Mouse (Mus musculus) left cerebral cortex, adult 8-10 months (tissue): Measurements from ENCODE around the gene Ifnb1. TPM values are rescaled to one million over a fixed set of nuclear protein-coding genes. Genes with fewer than 3 reads are reported as not detected.
"Not testable (repeated sequence)": the region's sequence is repeated elsewhere in the genome, so short reads cannot be mapped to it uniquely, and the experiment has no call there.

ENCODE experiments used
- DNase-seq, 2 experiments: peaks; one replicate each; pipeline ENCODE4 v3.0.0; 2022; ENCODE audit warnings: low spot score in 2 of 2
- total RNA-seq, 4 experiments: library from RNA; stranded (reverse); gene quantifications; 2 replicates each; pipeline ENCODE4 v1.2.4; 2022

Gene Ifnb1
- total RNA-seq = not detected

DNA sequence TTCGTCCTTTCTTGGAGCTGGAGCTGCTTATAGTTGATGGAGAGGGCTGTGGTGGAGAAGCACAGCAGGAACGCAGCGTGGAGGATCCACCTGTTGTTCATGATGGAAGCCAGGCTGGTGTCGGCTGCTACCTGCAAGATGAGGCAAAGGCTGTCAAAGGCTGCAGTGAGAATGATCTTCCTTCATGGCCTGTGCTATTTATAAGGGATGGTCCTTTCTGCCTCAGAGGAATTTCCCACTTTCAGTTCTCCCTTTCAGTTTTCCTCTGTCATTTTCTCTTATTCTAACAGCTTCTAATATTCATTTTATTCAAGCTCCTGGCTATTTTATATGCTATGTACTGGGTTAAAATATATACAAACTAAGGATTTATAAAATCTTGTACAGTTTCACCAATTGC is at the start of gene Ifnb1:
Ifnb1 (minus strand) TSS at position 101 of the 400 bp plus-strand sequence.
- DNase-seq = no peak

DNA sequence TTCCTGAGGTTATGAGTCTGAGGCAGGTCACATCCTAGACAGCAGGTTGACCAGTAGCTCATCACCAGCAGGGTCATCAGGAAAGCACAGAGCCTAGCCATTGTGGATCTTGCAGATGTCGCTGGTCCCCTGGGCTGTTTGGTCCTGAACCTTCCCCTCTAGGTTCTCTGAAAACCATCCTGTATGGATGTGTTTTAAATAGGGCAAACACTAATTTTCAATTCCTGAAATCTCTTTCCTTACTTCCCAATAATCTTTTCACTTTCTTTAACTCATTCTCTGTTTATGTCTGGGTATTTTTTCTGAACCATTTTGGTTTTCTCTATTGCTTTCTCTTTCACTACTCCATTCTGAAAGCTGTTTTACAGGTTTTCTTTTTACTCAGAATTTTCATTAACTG is 49.1 kb upstream of the Ifnb1 start, which contains the start of gene Ifna14:
Ifna14 (minus strand) TSS at position 101 of the 400 bp plus-strand sequence.
- no peak for DNase-seq

DNA sequence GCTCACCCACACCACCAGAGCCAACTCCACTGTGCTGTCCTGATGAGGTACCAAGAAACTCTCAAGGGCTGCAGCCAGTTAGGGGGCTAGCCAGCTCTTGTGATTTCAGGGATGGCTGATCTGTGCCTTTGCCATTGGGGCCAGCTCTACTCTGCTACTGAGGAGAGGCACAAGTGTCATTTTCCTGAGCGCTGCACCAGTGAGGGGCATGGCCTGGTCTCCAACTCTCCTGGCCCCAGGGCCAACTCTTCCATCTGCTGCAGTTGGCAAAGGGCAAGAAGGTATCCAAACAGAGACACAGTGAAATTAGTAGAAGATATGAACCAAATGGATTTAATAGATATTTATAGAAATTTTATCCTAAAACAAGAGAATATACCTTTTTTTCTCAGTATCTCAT is 39.2 kb upstream of the Ifnb1 start:
- DNase-seq = no peak

DNA sequence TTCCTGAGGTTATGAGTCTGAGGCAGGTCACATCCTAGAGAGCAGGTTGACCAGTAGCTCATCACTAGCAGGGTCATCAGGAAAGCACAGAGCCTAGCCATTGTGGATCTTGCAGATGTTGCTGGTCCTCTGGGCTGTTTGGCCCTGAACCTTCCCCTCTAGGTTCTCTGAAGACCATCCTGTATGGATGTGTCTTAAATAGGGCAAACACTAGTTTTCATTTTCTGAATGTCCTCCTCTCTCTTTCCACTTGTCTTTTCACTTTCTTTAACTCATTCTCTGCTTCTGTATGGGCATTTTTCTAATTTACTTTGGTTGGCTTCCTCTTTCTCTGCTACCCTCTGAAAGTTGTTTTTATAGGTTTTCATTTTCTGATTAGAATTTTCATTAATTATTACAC is 35.6 kb upstream of the Ifnb1 start, which contains the start of gene Ifna15:
Ifna15 (minus strand) TSS at position 101 of the 400 bp plus-strand sequence.
- DNase-seq = not testable (repeated sequence)

DNA sequence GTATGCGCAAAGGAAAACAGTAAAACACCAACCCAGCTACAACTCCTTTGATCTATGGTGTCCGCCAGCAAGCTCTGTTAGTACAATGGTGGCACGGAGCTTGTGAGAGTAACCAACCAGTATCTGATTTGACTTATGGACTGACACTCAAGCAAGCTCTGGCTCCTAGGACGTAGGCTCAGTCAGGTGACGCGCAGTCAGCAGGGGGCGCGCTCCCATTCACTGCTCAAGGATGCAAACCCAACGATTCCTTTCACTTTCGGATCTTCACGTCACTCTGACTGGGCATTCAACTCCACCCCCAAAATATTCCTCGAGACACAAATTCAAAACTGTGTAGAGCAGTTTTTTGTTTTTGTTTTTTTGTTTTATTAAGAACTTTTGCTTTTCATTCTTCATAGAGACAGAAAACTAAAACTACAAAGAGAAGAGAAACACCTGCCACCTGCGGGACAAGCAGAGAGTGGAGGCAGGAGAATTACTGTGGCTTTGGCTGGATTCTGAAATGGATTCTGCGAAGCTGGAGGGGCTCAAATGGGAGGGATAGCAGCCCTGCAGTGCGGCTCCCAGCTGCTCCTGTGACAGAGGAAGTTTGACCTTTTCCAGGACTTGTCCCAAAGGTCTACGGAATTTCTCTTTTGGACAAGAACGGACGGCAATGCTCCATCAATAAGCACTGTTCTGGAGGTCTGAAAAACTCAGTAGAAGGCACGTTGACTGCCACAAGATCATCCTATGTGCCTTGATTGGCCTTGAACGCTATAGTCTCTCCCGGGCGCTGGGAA is 27.8 kb upstream of the Ifnb1 start:
- DNase-seq = peak; percentile 13 to 40

DNA sequence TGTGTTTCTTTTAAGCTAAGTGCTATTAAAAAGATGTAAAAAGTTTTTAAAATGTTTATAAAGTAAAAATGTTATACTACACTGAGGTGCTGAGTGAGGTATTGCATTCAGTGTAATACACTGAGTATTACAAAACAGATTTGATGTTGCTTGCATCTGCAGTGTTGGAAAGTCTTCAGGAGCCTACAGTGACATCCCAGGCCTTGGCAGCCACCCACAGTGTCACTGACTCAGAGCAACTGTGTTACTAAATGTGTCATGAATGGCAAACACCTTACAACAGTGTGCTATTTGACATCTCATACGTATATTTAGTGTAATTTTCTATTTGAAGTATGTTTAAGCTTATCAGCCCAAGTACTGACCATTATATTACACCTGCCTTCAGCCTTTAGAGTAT is 25.4 kb upstream of the Ifnb1 start:
- no peak for DNase-seq

DNA sequence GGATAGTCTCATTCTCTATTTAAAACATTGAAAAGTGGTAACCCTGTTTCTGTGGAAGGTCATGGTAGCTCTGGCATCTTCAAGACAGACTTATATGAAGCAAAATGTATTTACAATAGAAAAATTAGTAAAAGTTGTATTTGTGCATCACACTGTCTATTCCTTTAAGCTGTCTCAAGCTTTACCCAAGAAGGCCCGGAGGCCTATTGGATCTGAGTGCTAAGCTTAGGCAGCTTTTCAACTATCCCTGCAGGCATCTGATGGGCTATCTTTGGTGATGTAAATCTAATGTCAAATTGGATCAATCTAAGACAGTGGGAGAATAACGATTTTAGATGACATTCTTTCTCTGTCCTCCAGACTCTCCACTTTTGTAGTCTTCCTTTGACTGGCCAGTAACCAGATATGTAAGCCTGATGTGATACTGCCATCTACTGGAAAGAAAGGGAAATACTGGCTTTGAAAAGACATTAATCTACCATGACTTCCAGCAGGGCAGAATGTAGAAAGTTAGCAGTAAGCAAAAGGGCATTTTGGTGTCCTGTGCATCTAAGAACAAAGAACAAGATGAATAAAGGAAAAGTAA is 21.2 kb upstream of the Ifnb1 start:
- DNase-seq = no peak

DNA sequence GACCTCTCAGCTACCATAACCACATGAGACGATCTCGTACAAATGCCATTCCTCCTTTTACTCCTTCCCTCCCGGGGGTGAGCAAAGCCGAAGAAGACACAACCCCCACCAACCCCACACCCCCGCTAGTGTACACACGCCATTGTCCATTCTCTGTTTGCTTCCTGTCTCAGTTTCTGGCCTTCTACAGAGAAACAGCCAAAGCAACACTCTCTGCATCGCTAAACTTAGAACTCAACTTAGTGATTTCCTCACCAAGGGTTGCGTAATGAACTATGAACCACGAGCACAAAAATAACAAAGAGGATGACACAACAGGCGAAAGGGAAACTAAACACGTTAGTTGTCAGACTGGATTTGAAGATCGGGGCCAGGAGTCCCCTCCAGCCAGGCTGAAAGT is 14.8 kb upstream of the Ifnb1 start:
- no peak for DNase-seq

DNA sequence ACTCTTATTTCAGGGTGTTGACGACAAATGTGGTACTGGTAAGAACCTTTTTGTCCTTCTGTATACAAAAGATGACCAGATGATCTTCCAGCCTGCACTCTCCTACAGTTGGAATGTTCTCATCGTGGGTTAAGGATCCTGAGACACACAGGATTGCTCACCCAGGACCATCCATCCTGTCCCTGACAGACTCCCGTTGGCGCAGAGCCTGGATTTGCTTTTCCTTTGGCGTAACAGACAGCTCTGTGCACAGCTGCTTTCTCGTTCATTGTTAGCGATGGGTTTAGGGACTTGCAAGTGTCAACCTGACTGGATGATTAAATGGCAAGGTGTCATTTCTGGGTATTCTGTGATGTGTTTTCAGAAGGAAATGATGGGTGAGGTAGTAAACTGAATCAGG is 14.1 kb upstream of the Ifnb1 start:
- no peak for DNase-seq

DNA sequence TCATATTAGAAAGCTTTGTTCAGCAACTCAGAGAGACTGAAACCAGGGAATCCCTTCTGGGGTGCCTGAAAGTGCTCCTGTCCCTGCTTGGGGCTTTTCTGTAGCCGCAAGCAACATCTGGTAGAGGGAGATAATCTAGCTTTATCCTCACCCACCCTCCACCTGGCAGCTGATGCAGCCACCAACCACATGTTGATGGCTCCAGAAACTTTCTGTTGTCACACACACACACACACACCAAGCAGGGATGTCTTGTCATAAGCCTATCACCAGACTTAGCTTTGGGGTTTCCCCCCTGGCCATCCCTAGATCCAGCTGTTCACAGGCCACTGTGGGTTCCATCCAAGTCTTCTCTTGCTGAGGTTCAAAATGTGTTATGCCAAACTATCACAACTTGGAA is 13.2 kb upstream of the Ifnb1 start:
- no peak for DNase-seq

DNA sequence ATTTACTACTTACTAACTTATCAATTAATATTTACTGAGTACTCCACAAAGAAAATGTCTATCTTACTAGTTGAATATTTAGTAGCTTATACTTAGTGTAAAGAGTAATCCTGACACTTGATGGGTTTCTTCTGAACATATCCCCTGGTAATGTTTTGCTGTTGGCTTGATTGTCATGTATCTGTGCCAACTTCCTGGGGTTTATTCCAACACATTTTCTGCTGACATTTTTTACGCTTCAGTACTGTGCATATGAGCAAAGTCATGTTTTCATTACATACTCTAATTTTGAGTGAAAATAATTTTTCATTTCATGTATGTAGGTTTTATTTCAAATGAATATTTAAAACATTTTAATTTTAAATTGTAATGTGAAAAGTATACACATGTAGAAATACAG is 12.3 kb upstream of the Ifnb1 start:
- no peak for DNase-seq

DNA sequence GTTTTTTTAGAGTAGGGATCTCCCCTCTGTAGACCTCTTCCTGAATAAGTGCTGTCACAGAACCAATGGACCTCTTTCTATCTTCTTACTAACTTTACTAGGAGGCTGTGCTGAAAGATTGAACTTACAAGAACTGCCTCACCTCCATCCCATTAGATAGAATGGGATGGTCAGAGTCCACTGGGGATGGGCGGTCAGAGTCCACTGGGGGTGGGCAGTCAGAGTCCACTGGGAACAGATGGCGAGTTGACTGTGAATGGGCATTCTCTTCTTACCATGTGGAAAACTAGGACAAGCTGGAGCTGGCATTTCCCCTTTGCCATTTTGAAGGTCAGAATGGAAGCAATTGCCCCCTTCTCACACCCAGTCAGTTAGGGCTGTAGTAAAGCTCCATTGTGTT is 10.9 kb upstream of the Ifnb1 start:
- DNase-seq = no peak

DNA sequence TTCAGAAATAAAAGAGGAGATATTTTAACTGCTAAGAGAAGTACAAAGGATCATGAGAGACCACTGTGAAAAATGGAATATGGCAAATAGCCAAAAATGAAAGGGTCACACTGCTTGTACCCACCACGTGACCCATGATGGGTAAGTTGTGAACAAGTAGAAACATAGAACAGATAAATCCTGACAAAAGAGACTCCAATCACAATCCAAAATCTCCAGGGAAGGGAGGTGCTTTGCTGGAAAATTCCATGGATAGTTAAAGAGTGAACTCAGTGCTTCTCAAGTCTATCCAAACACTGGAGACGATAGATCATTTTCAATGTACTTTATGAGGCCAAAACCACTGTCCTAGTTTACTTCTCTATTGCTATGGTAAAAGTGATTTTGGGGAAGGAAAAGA is 8.3 kb upstream of the Ifnb1 start:
- DNase-seq = no peak

DNA sequence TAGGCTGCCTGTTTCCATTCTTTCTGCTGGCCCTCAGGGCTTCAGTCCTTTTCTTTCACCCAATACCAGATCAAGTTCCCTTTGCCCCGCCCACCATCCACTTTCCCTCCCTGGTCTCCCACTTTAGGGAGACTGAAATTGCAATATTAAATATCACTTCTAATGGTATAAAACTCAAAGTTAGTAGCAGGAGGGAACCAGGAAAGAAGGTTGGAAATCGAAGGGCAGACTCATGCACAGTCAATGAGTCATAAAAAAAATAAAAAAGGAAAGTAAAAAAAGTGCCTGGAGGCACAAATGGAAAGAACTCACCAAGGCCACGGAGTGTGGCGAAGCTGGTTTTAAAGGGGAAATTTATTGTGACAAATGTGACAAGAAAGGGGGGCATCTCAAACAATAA is 7.7 kb upstream of the Ifnb1 start:
- DNase-seq = no peak

DNA sequence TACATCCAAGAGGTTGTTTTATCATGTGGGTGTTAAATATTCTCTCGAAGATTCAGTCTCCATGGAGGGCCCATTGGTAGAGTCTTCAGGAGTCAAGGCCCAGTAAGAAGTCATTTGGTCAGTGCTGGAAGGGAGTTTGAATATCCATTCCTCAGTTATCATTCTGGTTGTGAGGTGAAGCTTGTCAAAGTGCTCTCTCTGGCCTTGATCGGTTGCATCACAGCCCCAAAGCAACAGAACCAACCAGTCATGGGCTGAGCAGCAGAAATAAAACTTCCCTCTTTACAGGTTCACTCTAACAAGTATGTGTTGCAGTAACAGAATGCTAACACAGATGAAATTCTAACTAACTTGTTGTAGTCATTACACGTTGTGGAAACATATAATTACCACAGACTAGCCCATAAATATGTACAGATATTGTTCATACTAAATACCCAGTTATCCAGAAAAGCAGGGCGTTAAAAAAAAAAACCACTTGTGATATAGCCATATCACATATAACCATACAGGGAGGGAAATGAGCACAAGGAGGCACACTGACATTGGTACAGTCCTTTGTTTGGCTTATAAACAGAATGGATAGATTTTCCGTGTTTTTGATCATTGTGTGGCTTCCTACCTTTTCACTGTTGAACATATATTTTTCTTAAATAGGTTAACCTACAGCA is 3.9 kb upstream of the Ifnb1 start:
- no peak for DNase-seq

DNA sequence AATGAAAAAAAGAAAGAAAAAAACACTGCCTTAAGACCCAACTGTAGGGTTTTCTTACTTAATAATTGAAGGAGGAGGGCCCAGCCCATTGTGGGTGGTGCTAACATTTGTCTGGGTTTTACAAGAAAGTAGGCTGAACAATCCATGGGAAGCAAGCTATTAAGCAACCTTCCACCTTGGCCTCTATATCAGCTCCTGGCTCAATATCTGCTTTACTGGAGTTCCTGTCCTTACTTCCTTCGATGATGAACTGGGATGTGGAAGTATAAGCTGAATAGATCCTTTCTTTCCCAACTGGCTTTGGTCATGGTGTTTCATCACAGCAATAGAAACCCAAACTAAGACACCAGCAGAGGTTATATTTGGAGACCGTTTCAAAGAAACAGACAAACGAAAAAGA is 2.8 kb upstream of the Ifnb1 start:
- no peak for DNase-seq

DNA sequence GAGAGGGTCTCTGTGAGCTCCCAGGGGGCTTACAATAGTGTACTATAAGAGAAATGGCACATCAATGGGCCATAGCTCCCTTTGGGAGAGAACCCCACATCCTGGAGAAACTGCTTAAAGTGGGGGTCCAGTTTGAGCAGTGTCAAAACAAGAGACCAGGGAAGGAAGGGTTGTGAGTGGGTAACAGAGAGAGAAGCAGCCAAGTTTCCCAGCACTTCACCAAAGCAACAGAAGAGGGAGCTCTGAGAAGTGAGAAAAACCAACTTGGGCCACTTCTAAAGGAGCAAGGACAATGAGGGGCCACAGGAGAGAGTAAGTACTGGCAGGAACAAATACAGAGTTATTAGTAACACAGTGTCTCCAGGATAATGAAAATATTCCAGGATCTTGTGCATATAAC is 667 bp upstream of the Ifnb1 start:
- DNase-seq = no peak

DNA sequence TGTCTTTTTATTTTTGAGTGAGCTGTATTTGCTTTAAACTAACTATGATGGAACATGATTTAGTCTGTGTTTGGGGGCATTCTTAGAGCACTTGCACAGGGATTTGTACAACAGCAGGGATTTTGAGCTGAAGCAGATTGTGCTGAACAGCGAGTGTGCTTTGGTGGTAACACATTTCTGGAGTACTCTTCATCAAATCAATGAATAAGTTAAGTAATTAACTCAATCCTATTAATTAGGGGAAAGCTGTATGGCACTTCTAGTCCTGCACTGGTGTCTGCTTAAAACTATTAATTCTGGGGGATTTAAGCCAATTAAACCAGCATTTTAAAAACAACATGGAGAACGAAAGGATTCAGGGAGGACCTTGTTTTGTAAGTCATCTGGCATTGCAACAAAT is 4.6 kb downstream of the Ifnb1 start:
- DNase-seq = no peak

DNA sequence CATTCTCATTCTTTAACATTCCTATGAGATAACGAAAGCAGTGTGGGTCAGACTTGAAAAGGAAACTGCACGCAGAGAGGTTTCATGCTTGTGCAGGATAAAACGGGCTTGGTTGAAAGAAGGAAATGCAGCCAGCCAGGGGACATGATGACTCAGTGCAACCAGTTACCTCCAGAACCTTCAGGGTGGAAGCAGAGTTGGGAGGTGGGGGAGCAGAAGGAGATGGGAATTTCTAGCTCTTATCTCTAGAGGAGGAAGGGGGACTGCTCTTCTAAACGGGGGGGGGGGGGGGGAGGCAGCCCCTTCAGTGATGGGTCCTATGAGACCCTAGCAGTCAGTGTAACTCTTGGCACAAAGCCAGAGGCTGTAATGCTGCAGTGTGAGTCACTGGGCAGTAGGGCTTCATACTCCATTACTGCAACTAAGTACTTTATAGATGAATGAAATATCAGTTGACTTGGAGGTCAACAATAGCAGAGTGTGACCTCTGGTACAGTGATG is 6.8 kb downstream of the Ifnb1 start:
- peak in 1 of 2 experiments; percentile 11 for DNase-seq

DNA sequence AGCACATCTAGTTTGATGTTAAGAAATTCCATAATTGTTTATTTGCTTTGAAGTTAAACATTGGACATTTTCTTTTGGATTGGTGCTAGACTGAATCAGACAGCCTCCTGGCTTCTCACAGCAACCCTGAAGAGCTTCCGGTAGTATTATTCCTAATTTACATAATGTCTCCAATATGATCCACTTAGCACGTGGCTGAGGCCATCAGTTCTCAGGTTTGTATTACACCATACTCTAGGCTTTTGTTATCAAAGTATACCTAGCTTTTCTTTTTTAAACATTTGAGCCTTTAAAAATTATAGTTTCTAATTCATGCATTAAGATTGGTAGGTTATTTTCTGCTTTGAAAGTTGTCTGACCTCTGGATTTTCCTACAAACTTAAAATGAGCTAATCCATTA is 7.3 kb downstream of the Ifnb1 start:
- no peak for DNase-seq

DNA sequence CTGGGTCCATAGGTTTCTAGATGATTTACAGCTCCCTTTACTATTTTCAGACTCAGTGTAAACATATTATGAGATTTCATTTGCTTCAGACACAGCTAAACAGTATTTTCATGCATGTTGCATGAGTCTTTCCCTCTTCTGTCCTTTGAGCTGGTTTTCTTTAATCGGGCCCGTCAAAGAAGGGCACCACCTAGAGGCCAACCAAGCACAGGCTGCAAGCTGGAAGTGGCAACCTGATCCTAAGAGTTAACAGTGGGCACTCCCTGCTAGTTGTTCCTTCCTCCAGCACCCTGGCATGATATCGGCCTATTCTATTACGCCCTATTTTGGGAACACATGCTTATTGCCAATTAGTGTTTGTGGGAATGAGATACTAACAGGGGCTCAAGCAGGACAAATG is 8.2 kb downstream of the Ifnb1 start:
- no peak for DNase-seq

DNA sequence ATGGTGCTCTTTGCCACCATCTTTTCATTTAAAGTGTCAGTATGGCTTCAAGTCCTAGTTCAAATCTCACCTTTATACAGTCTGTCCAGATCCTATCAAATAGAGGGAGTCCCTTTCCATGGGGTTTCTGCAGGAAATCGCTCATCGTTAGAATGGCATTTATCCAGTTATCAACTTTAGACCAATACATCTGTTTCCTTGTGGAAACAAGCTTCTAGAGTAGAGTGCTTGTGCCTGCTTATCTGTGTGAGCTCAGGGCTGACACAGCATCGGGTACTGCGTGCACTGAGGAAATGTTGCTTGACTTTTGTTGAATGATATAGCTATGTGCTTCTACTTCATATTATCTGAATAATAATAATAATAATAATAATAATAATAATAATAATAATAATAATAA is 8.8 kb downstream of the Ifnb1 start:
- no peak for DNase-seq
